Mouse (Mus musculus): ENCODE data around the gene Inf2.

The Inf2 gene

GRCm38 (mm10) chr12:112653157-112653824 is 64.7 kb downstream of the Inf2 start:
- in situ Hi-C loops (cut with MboI, MseI) = loop anchor here (10.0 kb wide), 1 partner anchor 978 kb away; the partner anchor contains the start of genes Ckb and Trmt61a

- in situ Hi-C loops (cut with MboI, MseI) = loop anchor here (10.0 kb wide), 1 partner anchor 979 kb away; the partner anchor contains the start of genes Ckb and Trmt61a
Observed at GRCm38 (mm10) chr12:112654076-112654475, 65.5 kb downstream of the Inf2 start.

DNA sequence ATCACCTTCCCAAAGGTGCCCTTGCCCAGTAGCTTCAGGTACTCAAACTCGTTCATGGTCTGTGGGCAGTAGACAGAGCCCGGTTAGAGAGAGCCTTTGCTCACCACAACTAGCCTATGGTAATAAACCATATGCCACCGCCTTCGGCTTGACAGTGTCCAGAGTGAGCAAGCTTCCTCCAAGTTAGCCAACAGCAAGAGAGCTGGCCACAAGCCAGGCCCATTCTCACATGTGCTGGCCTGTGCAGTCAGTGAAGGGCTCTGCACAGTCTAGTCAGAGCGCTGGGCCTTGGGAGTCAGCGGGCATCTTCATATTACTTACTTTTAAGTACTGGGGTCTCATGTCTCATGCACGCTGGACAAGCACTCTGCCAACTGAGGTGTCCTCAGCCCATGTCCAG is 70.0 kb downstream of the Inf2 start:
- in situ Hi-C loops (cut with MboI, MseI) = loop anchor here (10.0 kb wide), 1 partner anchor 984 kb away; the partner anchor contains the start of genes Ckb and Trmt61a

DNA sequence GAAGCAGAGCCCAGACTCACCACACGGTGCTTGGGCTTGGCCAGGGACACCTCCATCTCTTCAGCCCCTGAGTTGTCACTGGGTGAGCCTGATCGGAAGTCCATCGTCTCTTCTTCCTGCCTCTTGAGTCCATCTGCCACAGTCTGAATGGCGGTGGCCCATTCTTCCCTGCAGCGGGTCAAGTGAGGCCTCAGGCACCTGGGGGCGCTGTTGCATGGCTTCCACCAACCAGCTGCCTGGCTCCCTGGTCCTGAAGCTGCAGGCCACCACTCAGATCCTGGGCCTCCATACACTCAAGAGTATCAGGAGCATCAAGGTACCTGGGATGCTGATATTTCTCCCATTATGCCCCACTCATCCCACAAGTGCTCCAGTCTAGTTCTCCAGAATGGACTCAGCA is 70.5 kb downstream of the Inf2 start:
- in situ Hi-C loops (cut with MboI, MseI) = loop anchor here (10.0 kb wide), 1 partner anchor 984 kb away; the partner anchor contains the start of genes Ckb and Trmt61a

DNA sequence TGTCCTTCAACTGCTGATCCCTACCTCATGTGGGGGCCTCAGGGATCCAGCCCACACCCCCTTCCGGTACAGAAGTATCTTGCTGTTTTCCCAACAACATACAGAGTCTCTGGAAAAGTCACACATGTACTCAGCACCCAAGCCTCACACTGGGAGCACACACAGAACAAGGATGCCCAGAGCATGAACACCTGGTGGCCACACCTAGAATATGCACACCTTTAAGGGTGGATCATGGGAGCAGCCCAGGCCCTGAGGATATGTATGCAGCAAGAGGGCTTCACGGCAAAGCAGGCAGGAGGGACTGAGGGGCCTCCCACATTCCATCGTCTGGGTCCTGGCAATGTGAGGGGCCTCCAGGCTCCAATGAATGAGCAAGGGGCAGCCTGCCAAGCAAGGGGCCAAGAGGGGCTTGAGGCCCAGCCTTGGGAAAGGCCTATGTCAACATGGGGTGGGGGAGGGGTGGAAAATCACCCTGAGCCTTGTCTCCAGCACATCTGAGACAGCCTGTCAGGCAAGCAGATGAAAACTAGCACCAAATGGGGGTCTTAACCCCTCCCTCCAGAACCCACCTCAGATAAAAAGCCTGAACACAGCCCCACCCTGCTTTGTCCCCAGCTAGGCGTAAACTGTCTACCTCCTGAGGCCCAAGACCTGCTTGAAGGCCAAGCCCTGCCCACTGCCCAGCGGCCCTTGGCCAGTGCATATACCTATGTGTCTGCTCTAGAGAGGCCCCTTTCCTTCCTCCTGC is 72.2 kb downstream of the Inf2 start:
- in situ Hi-C loops (cut with MboI, MseI) = no loop called here

- in situ Hi-C loops (cut with MboI, MseI) = no loop called here
Observed at GRCm38 (mm10) chr12:112661327-112661605, 72.7 kb downstream of the Inf2 start.

DNA sequence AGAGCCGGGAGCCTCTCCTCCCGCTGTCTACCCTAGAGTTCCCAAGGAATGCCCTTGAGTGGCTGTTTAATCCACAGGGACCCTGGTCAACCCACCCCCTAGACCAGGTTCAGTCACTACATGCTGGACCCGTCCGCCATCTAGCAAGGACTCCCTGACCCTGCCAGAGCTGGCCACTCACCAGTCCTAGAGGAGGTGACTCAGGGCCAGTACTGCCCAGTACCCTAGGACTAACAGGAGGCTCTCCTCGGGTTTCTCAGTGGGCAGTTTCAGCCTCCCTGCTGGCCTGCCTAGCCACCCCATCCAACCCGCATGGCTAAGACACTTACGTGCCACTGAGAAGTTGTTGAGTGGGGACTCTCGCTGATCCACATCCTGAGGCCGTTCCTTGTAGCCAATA is 73.3 kb downstream of the Inf2 start:
- in situ Hi-C loops (cut with MboI, MseI) = no loop called here

GRCm38 (mm10) chr12:112663303-112663702 is 74.7 kb downstream of the Inf2 start:
- in situ Hi-C loops (cut with MboI, MseI) = no loop called here

DNA sequence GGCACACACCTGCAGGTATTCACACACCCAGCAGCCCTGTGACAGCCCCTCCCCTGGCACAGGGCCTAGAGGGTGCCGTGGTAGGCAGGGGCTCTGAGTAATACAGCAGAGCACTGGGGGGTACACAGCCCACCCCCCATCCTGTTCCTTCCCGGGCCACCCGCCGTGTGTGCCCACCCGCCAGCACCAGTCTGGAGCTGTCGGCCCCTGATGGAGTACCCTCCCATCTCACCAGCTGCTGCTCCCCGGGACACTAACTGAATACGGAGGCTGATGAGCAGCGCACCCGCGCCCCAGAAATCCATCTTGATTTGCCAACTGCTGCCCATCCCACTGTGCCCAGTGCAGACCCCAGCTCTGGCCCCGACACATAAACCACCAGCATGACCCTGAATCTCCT is 75.1 kb downstream of the Inf2 start:
- in situ Hi-C loops (cut with MboI, MseI) = no loop called here

DNA sequence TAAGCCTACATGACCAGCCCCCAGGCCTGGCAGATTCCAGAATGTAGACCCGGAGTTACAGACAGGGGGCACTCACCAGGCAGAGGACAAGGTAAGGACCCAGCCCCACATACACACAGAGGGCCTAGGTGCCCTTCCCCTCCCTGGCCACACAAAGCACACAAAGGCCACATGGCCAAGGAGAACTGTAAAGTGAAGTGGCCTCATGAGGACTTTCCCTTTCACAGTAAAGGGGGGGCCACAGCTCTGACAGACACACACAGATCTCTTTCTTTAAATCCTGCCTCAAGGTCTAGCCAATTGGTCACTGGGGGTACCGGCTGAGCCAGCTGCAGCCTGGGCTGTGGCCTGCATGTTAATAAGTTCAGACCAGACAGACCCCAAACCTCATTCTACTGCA is 75.5 kb downstream of the Inf2 start:
- in situ Hi-C loops (cut with MboI, MseI) = no loop called here

- in situ Hi-C loops (cut with MboI, MseI) = no loop called here
Observed at GRCm38 (mm10) chr12:112664656-112665055, 76.1 kb downstream of the Inf2 start.
